Mouse (Mus musculus) heart, embryonic 16.5 days (tissue): ENCODE results near the gene Pnliprp2. TPM values are rescaled to one million over a fixed set of nuclear protein-coding genes. Genes with fewer than 3 reads are reported as not detected.

ENCODE experiments used
- ATAC-seq: fragments of 200-750 bp; cut with Nextera tagmentation; replicated peaks from 2 replicates; pipeline ENCODE4 v1.8.0; 2017; ENCODE audit warnings: moderate number of reproducible peaks; ENCODE audit not compliant: insufficient read depth, low FRiP score; ENCODE audit errors: extremely low read depth
- H3K27ac ChIP-seq: fragments of 300-500 bp; sonication (generic); 2 replicates; pipeline ENCODE4 v1.5.1; 2014; ENCODE audit warnings: mild to moderate bottlenecking, low read length, control low read depth, moderate library complexity
- H3K27me3 ChIP-seq: fragments of 300-500 bp; sonication (generic); 2 replicates; pipeline ENCODE4 v1.6.1; 2014; ENCODE audit warnings: low read length, mixed read lengths; ENCODE audit not compliant: control insufficient read depth, insufficient read depth
- H3K36me3 ChIP-seq: fragments of 300-500 bp; sonication (generic); 2 replicates; pipeline ENCODE4 v1.6.1; 2014; ENCODE audit not compliant: control insufficient read depth, insufficient read depth
- H3K4me1 ChIP-seq: fragments of 300-500 bp; sonication (generic); 2 replicates; pipeline ENCODE4 v1.6.1; 2014; ENCODE audit warnings: low read length, mixed read lengths; ENCODE audit not compliant: control insufficient read depth, insufficient read depth
- H3K4me2 ChIP-seq: fragments of 300-500 bp; sonication (generic); 2 replicates; pipeline ENCODE4 v1.6.1; 2014; ENCODE audit warnings: low read depth, mild to moderate bottlenecking, control low read depth, low read length
- H3K4me3 ChIP-seq: fragments of 300-500 bp; sonication (generic); 2 replicates; pipeline ENCODE4 v1.5.1; 2014; ENCODE audit warnings: mild to moderate bottlenecking, control low read depth, low read length
- H3K9ac ChIP-seq: fragments of 300-500 bp; sonication (generic); 2 replicates; pipeline ENCODE4 v1.6.1; 2014; ENCODE audit warnings: low read length, control low read depth
- H3K9me3 ChIP-seq: fragments of 300-500 bp; sonication (generic); replicated peaks from 2 replicates; pipeline ENCODE4 v1.6.1; 2016; ENCODE audit warnings: low read length; ENCODE audit not compliant: control insufficient read depth
- WGBS: fragments of 180-500 bp; shearing (Covaris S2); extraction: QIAGEN DNeasy Blood & Tissue Kit; methylation state at CpG from one replicate; pipeline ENCODE4 v1.1.7; 2014; 5-methylcytosine and 5-hydroxymethylcytosine counted together
- polyA plus RNA-seq: library from polyadenylated mRNA; unstranded; fragments of >200 nt; fragmentation: Nextera tagmentation; extraction: Ambion mirVana; gene quantifications from 2 replicates; pipeline ENCODE4 v1.2.1, GENCODE M21; 2015

The Pnliprp2 gene
- polyA plus RNA-seq: 0.12 and 0.15 TPM in 2 replicates

GRCm38 (mm10) chr19:58759423-58759822, at the start of gene Pnliprp2:
TSS of gene Pnliprp2 (plus strand) at chr19:58759719.
- ATAC-seq: no peak
- no peaks in the 10 kb centered on the region for H3K36me3 ChIP-seq
- 51% methylated on average over 9 of the region's 9 CpGs for WGBS
- H3K9me3 ChIP-seq: no peaks in the 10 kb centered on the region
- H3K9ac ChIP-seq: no peak within 1 kb of the TSS
- no peaks in the 10 kb centered on the region; the same call in 1 of the 2 replicates for H3K4me1 ChIP-seq
- H3K27me3 ChIP-seq: no peaks in the 10 kb centered on the region
- no peak within 1 kb of the TSS for H3K4me2 ChIP-seq
- no peak within 1 kb of the TSS for H3K4me3 ChIP-seq
- no peak within 1 kb of the TSS for H3K27ac ChIP-seq

- Histone ChIP-seq H3K4me2 (no peak overlapping the region), H3K27ac (no peak overlapping the region), H3K9me3 (no peaks in the 10 kb centered on the region), H3K27me3 (no peaks in the 10 kb centered on the region), H3K4me1 (no peaks in the 10 kb centered on the region), H3K4me3 (no peak overlapping the region), H3K36me3 (no peaks in the 10 kb centered on the region), H3K9ac (no peak overlapping the region)
- no peak for ATAC-seq
- WGBS: 78% methylated on average over 4 of the region's 4 CpGs
Measured at GRCm38 (mm10) chr19:58717925-58718324, 41.6 kb upstream of the Pnliprp2 start.

DNA sequence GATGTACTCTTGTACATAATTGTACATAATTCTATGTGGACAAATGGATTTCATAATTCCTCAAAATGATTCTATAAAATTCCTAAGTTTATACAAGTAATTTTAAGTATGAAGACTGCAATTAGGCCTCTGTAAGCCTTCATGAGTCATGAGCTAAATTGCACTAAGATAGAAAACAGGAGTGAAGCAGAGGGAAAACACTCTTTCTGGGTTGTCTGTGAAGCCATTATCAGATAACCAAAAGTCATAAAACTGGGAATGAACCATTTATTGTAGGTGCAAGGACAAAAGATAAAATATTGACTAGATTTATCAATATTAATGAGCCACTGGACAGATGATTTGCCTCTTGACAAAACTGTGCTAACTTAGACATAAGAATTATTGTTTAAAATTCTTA, 39.1 kb upstream of the Pnliprp2 start:
- H3K4me2 ChIP-seq: no peak overlapping the region
- no peak overlapping the region for H3K27ac ChIP-seq
- no peaks in the 10 kb centered on the region for H3K9me3 ChIP-seq
- no peak for ATAC-seq
- no peaks in the 10 kb centered on the region for H3K36me3 ChIP-seq
- H3K4me3 ChIP-seq: no peak overlapping the region
- no peak overlapping the region for H3K9ac ChIP-seq
- H3K4me1 ChIP-seq: no peaks in the 10 kb centered on the region
- no peaks in the 10 kb centered on the region for H3K27me3 ChIP-seq

- no peak overlapping the region for H3K4me2 ChIP-seq
- WGBS: 55% methylated on average over 5 of the region's 5 CpGs
Measured at GRCm38 (mm10) chr19:58726551-58726950, 33.0 kb upstream of the Pnliprp2 start.

DNA sequence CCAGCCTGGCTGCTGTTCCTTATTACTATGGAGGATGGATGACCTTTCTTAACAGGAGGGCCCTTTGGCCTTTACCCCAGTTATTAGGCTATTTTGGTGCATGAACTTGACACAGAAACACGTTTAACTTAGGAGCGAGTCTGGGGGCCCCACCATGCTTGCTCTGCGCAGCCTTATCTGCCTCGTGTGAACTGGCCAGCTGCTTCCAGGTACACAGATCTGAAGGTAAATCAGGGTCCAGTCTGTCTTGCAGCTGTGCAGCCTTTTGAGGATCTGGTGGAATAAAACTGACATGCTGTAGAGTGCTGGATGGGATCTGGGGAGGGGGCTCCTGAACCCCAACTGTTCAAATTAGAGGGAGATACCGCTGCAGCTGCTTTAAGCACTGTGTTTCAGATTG, 31.8 kb upstream of the Pnliprp2 start:
- H3K9me3 ChIP-seq: no peaks in the 10 kb centered on the region
- H3K4me3 ChIP-seq: no peak overlapping the region
- H3K4me1 ChIP-seq: no peaks in the 10 kb centered on the region
- ATAC-seq: no peak
- no peak overlapping the region for H3K27ac ChIP-seq
- H3K4me2 ChIP-seq: no peak overlapping the region
- H3K36me3 ChIP-seq: no peaks in the 10 kb centered on the region
- no peaks in the 10 kb centered on the region for H3K27me3 ChIP-seq
- H3K9ac ChIP-seq: no peak overlapping the region
- 69% methylated on average over 5 of the region's 5 CpGs for WGBS

More at GRCm38 (mm10) chr19:58726551-58726950, 33.0 kb upstream of the Pnliprp2 start:
- H3K9me3 ChIP-seq: no peaks in the 10 kb centered on the region
- no peak overlapping the region for H3K4me3 ChIP-seq
- H3K4me1 ChIP-seq: no peaks in the 10 kb centered on the region
- H3K27ac ChIP-seq: no peak overlapping the region
- no peaks in the 10 kb centered on the region for H3K36me3 ChIP-seq
- ATAC-seq: no peak
- no peaks in the 10 kb centered on the region for H3K27me3 ChIP-seq
- no peak overlapping the region for H3K9ac ChIP-seq

- WGBS: 39% methylated on average over 5 of the region's 5 CpGs
- no peak for ATAC-seq
- H3K36me3 ChIP-seq: no peaks in the 10 kb centered on the region
- no peak within 1 kb of the TSS for H3K4me2 ChIP-seq
- no peaks in the 10 kb centered on the region for H3K4me1 ChIP-seq
- H3K9me3 ChIP-seq: no peaks in the 10 kb centered on the region
- H3K27me3 ChIP-seq: no peaks in the 10 kb centered on the region
- H3K9ac ChIP-seq: no peak within 1 kb of the TSS
- H3K4me3 ChIP-seq: no peak within 1 kb of the TSS
- no peak within 1 kb of the TSS for H3K27ac ChIP-seq
Measured at GRCm38 (mm10) chr19:58728445-58729031, 31.0 kb upstream of the Pnliprp2 start, which contains the start of gene Pnliprp1. TSS of gene Pnliprp1 (plus strand) at chr19:58728887.

- Histone ChIP-seq H3K9me3 (no peaks in the 10 kb centered on the region), H3K27ac (no peak overlapping the region), H3K4me2 (no peak overlapping the region), H3K9ac (no peak overlapping the region), H3K27me3 (no peaks in the 10 kb centered on the region), H3K4me1 (no peaks in the 10 kb centered on the region), H3K4me3 (no peak overlapping the region), H3K36me3 (no peaks in the 10 kb centered on the region)
- ATAC-seq: no peak
- 75% methylated on average over 6 of the region's 6 CpGs for WGBS
Measured at GRCm38 (mm10) chr19:58733216-58733615, 26.3 kb upstream of the Pnliprp2 start.

DNA sequence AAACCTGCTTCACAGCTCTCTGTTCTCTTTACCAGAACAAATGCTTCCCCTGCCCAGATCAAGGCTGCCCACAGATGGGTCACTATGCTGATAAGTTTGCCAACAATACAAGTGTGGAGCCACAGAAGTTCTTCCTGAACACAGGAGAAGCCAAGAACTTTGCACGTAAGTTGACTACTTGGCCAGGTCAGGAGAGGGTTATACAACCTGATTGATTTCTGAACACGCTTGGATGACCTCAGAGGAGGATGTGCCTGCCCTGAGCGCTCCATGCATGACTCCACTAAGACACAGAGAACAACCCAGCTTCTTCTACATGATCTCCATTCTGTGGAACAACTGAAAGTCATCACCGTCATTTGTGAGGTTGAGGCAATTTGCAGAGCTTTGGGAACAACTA, 21.4 kb upstream of the Pnliprp2 start:
- WGBS: 74% methylated on average over 4 of the region's 4 CpGs
- H3K27ac ChIP-seq: no peak overlapping the region
- H3K4me2 ChIP-seq: no peak overlapping the region
- H3K36me3 ChIP-seq: no peaks in the 10 kb centered on the region
- H3K27me3 ChIP-seq: no peaks in the 10 kb centered on the region
- ATAC-seq: no peak
- H3K4me1 ChIP-seq: no peaks in the 10 kb centered on the region
- H3K4me3 ChIP-seq: no peak overlapping the region
- H3K9ac ChIP-seq: no peak overlapping the region
- no peaks in the 10 kb centered on the region for H3K9me3 ChIP-seq

GRCm38 (mm10) chr19:58741036-58741435, 18.5 kb upstream of the Pnliprp2 start:
- no peaks in the 10 kb centered on the region for H3K9me3 ChIP-seq
- H3K4me1 ChIP-seq: no peaks in the 10 kb centered on the region
- WGBS: 74% methylated on average over 6 of the region's 6 CpGs
- no peak overlapping the region for H3K4me2 ChIP-seq
- no peak overlapping the region for H3K9ac ChIP-seq
- H3K27ac ChIP-seq: no peak overlapping the region
- no peaks in the 10 kb centered on the region for H3K27me3 ChIP-seq
- H3K4me3 ChIP-seq: no peak overlapping the region
- no peak for ATAC-seq
- H3K36me3 ChIP-seq: no peaks in the 10 kb centered on the region
